Mouse (Mus musculus) liver, adult 2 months (tissue): ENCODE measurements around the gene Macrod1. TPM values are rescaled to one million over a fixed set of nuclear protein-coding genes. Genes with fewer than 3 reads are reported as not detected.

Source experiments
- DNase-seq: peaks from one replicate; pipeline ENCODE4 v3.0.0-alpha.2; 2011; ENCODE audit warnings: low read depth, low spot score; ENCODE audit errors: extremely low read depth
- H3K27ac ChIP-seq: fragments of 200-500 bp; replicated peaks from 2 replicates; pipeline ENCODE4 v1.5.1; 2012; ENCODE audit warnings: low read depth, mild to moderate bottlenecking, control low read depth, inconsistent platforms, low read length; ENCODE audit not compliant: insufficient read depth
- H3K27me3 ChIP-seq: fragments of 200-500 bp; 2 replicates; pipeline ENCODE4 v1.6.1; 2012; ENCODE audit warnings: mild to moderate bottlenecking, moderate library complexity, low read length, inconsistent platforms; ENCODE audit not compliant: control insufficient read depth, insufficient read depth
- H3K36me3 ChIP-seq: fragments of 200-500 bp; 2 replicates; pipeline ENCODE4 v1.6.1; 2012; ENCODE audit warnings: low read length, inconsistent platforms; ENCODE audit not compliant: control insufficient read depth, insufficient read depth
- H3K4me1 ChIP-seq: fragments of 200-500 bp; 2 replicates; pipeline ENCODE4 v1.6.1; 2011; ENCODE audit warnings: low read length; ENCODE audit not compliant: control insufficient read depth, insufficient read depth
- H3K4me3 ChIP-seq: fragments of 200-500 bp; 2 replicates; pipeline ENCODE4 v1.5.1; 2011; ENCODE audit warnings: low read depth, mild to moderate bottlenecking, control low read depth, low read length, moderate library complexity; ENCODE audit not compliant: insufficient read depth
- H3K79me2 ChIP-seq: fragments of 200-500 bp; 2 replicates; pipeline ENCODE4 v1.6.1; 2012; ENCODE audit warnings: inconsistent platforms, mild to moderate bottlenecking, low read length, moderate library complexity; ENCODE audit not compliant: control insufficient read depth, insufficient read depth
- H3K9ac ChIP-seq: fragments of 200-500 bp; 2 replicates; pipeline ENCODE4 v1.6.1; 2012; ENCODE audit warnings: low read depth, mild to moderate bottlenecking, control low read depth, inconsistent platforms, low read length
- CTCF ChIP-seq: fragments of 200-500 bp; IDR thresholded peaks from 2 replicates; pipeline ENCODE4 v1.5.1; 2011; ENCODE audit warnings: low read depth, low read length, control low read depth
- POLR2A ChIP-seq: fragments of 200-500 bp; IDR thresholded peaks from 2 replicates; pipeline ENCODE4 v1.6.1; 2011; ENCODE audit warnings: low read length, control low read depth; ENCODE audit not compliant: insufficient read depth; ENCODE audit errors: extremely low read depth
- WGBS: fragments of 180-500 bp; shearing (Covaris S2); methylation state at CpG from one replicate; pipeline ENCODE4 v1.1.7; 2018; 5-methylcytosine and 5-hydroxymethylcytosine counted together
- polyA plus RNA-seq: library from polyadenylated mRNA; depleted of rRNA; stranded (reverse); fragments of >200 nt; gene quantifications from 2 replicates; pipeline ENCODE4 v1.2.3, GENCODE M21; 2012
- total RNA-seq: library from RNA; depleted of rRNA; stranded (reverse); fragments of >200 nt; gene quantifications from 2 replicates; pipeline ENCODE4 v1.2.3, GENCODE M21; 2014

Gene Macrod1
- total and polyA plus RNA-seq, 2 experiments = 12.2 to 115 TPM

GRCm38 (mm10) chr19:7191639-7192038 is 135.0 kb downstream of the Macrod1 start:
- Histone ChIP-seq H3K9ac (peak overlapping the region; percentile 5; the same call in 1 of the 2 replicates), H3K4me3 (no peak overlapping the region), H3K4me1 (peaks cover 23% of the 10 kb centered on the region), H3K79me2 (no peaks in the 10 kb centered on the region), H3K27ac (peak overlapping the region; percentile 94), H3K36me3 (no peaks in the 10 kb centered on the region), H3K27me3 (no peaks in the 10 kb centered on the region)
- 15% methylated on average over 6 of the region's 6 CpGs for WGBS
- TF ChIP-seq CTCF (no peak), POLR2A (no peak)
- DNase-seq = peak; percentile 45

GRCm38 (mm10) chr19:7192561-7192967 is 136.0 kb downstream of the Macrod1 start:
- Histone ChIP-seq H3K27me3 (no peaks in the 10 kb centered on the region), H3K36me3 (no peaks in the 10 kb centered on the region), H3K9ac (peak overlapping the region; percentile 48), H3K27ac (peak overlapping the region; percentile 94), H3K4me1 (peaks cover 23% of the 10 kb centered on the region), H3K79me2 (no peaks in the 10 kb centered on the region), H3K4me3 (no peak overlapping the region)
- WGBS = 11% methylated on average over 2 of the region's 2 CpGs
- TF ChIP-seq POLR2A = no peak
- TF ChIP-seq CTCF = no peak
- peak; percentile 96 for DNase-seq

GRCm38 (mm10) chr19:7195900-7196728 is 139.5 kb downstream of the Macrod1 start:
- 0 out of 2 replicates have a peak, but pooled peaks cover 3% of the 10 kb centered on the region for H3K36me3 ChIP-seq
- H3K27ac ChIP-seq = no peak overlapping the region
- H3K79me2 ChIP-seq = no peaks in the 10 kb centered on the region
- no peak overlapping the region for H3K4me3 ChIP-seq
- peaks cover 23% of the 10 kb centered on the region for H3K4me1 ChIP-seq
- H3K9ac ChIP-seq = peak overlapping the region; percentile 43; the same call in 1 of the 2 replicates
- TF ChIP-seq POLR2A = no peak
- TF ChIP-seq CTCF = peak; percentile 87
- DNase-seq = no peak
- WGBS = 30% methylated on average over 33 of the region's 33 CpGs
- H3K27me3 ChIP-seq = no peaks in the 10 kb centered on the region

- no peak for DNase-seq
- Histone ChIP-seq H3K4me1 (peaks cover 17% of the 10 kb centered on the region), H3K27me3 (no peaks in the 10 kb centered on the region), H3K9ac (no peak overlapping the region), H3K4me3 (no peak overlapping the region), H3K27ac (no peak overlapping the region), H3K79me2 (no peaks in the 10 kb centered on the region), H3K36me3 (0 out of 2 replicates have a peak, but pooled peaks cover 3% of the 10 kb centered on the region)
- TF ChIP-seq POLR2A (no peak), CTCF (no peak)
- 47% methylated on average over 17 of the region's 17 CpGs for WGBS
These were observed 140.2 kb downstream of the Macrod1 start for GRCm38 (mm10) chr19:7196741-7197270.

GRCm38 (mm10) chr19:7197445-7197844 is 140.8 kb downstream of the Macrod1 start:
- WGBS = 92% methylated on average over 9 of the region's 9 CpGs
- Histone ChIP-seq H3K4me1 (peaks cover 12% of the 10 kb centered on the region), H3K36me3 (0 out of 2 replicates have a peak, but pooled peaks cover 3% of the 10 kb centered on the region), H3K79me2 (no peaks in the 10 kb centered on the region), H3K9ac (no peak overlapping the region), H3K27me3 (no peaks in the 10 kb centered on the region), H3K27ac (no peak overlapping the region), H3K4me3 (no peak overlapping the region)
- no peak for DNase-seq
- TF ChIP-seq POLR2A (no peak), CTCF (no peak)
